Mouse (Mus musculus) cerebellum, adult 2 months (tissue): Measurements from ENCODE around the gene Cd2bp2. TPM values are rescaled to one million over a fixed set of nuclear protein-coding genes. Genes with fewer than 3 reads are reported as not detected.

Experiments
- DNase-seq, 2 experiments: peaks; one replicate each; pipeline ENCODE4 v3.0.0; 2021
- H3K27ac ChIP-seq: fragments of 200-500 bp; 2 replicates; pipeline ENCODE4 v1.5.1; 2012; ENCODE audit warnings: low read length, control low read depth, inconsistent platforms; ENCODE audit not compliant: insufficient read depth
- H3K27me3 ChIP-seq: fragments of 200-500 bp; 2 replicates; pipeline ENCODE4 v1.6.1; 2012; ENCODE audit warnings: inconsistent platforms, mild to moderate bottlenecking, low read length, moderate library complexity; ENCODE audit not compliant: control insufficient read depth, insufficient read depth
- H3K4me1 ChIP-seq: fragments of 200-500 bp; 2 replicates; pipeline ENCODE4 v1.6.1; 2011; ENCODE audit warnings: low read length; ENCODE audit not compliant: control insufficient read depth, insufficient read depth
- H3K4me3 ChIP-seq: fragments of 200-500 bp; replicated peaks from 2 replicates; pipeline ENCODE3; 2011; ENCODE audit warnings: mild to moderate bottlenecking, low read depth, low read length, control low read depth; ENCODE audit not compliant: insufficient read depth
- CTCF ChIP-seq: fragments of 200-500 bp; IDR thresholded peaks from 2 replicates; pipeline ENCODE4 v1.5.1; 2011; ENCODE audit warnings: low read depth, mild to moderate bottlenecking, control low read depth, low read length, moderate library complexity, borderline replicate concordance; ENCODE audit not compliant: insufficient read depth
- POLR2A ChIP-seq: fragments of 200-500 bp; IDR thresholded peaks from 2 replicates; pipeline ENCODE4 v1.6.1; 2011; ENCODE audit warnings: low read length, control low read depth, borderline replicate concordance; ENCODE audit not compliant: insufficient read depth
- WGBS: fragments of 180-500 bp; shearing (Covaris S2); methylation state at CpG from one replicate; pipeline ENCODE4 v1.1.7; 2018; 5-methylcytosine and 5-hydroxymethylcytosine counted together
- polyA plus RNA-seq: library from polyadenylated mRNA; depleted of rRNA; stranded (reverse); fragments of >200 nt; gene quantifications from 2 replicates; pipeline ENCODE4 v1.2.3, GENCODE M21; 2012

Gene Cd2bp2
- polyA plus RNA-seq, 1 experiment: 103 TPM

GRCm38 (mm10) chr7:127162546-127162945 is 33.3 kb downstream of the Cd2bp2 start:
- no peak for DNase-seq
- no peaks in the 10 kb centered on the region; the same call in 1 of the 2 replicates for H3K27me3 ChIP-seq
- WGBS: 86% methylated on average over 5 of the region's 5 CpGs
- no peak overlapping the region for H3K4me3 ChIP-seq
- H3K4me1 ChIP-seq: no peaks in the 10 kb centered on the region
- no peak overlapping the region for H3K27ac ChIP-seq
- TF ChIP-seq CTCF: no peak
- no peak for TF ChIP-seq POLR2A

- Histone ChIP-seq H3K4me3 (no peak overlapping the region), H3K27me3 (no peaks in the 10 kb centered on the region), H3K4me1 (no peaks in the 10 kb centered on the region), H3K27ac (no peak overlapping the region)
- TF ChIP-seq POLR2A: no peak
- TF ChIP-seq CTCF: no peak
- no peak for DNase-seq
- WGBS: 94% methylated on average over 4 of the region's 4 CpGs
Measured at GRCm38 (mm10) chr7:127157548-127157947, 38.3 kb downstream of the Cd2bp2 start.

- no peaks in the 10 kb centered on the region for H3K27me3 ChIP-seq
- H3K27ac ChIP-seq: no peak overlapping the region
- TF ChIP-seq CTCF (no peak), POLR2A (no peak)
- H3K4me1 ChIP-seq: no peaks in the 10 kb centered on the region
- no peak for DNase-seq
- no peak overlapping the region for H3K4me3 ChIP-seq
- 61% methylated on average over 3 of the region's 3 CpGs for WGBS
Measured at GRCm38 (mm10) chr7:127153477-127153876, 42.4 kb downstream of the Cd2bp2 start.

- no peaks in the 10 kb centered on the region for H3K4me1 ChIP-seq
- no peak for TF ChIP-seq POLR2A
- 89% methylated on average over 6 of the region's 6 CpGs for WGBS
- H3K4me3 ChIP-seq: no peak overlapping the region
- no peak for DNase-seq
- no peaks in the 10 kb centered on the region for H3K27me3 ChIP-seq
- H3K27ac ChIP-seq: no peak overlapping the region
Measured at GRCm38 (mm10) chr7:127152464-127152863, 43.4 kb downstream of the Cd2bp2 start.

- DNase-seq: no peak
- Histone ChIP-seq H3K4me3 (no peak overlapping the region), H3K27me3 (no peaks in the 10 kb centered on the region), H3K4me1 (no peaks in the 10 kb centered on the region), H3K27ac (no peak overlapping the region)
- TF ChIP-seq CTCF (no peak), POLR2A (no peak)
- 61% methylated on average over 3 of the region's 3 CpGs for WGBS
Measured at GRCm38 (mm10) chr7:127147901-127148300, 47.9 kb downstream of the Cd2bp2 start.

- H3K4me1 ChIP-seq: no peaks in the 10 kb centered on the region
- no peak overlapping the region for H3K27ac ChIP-seq
- no peak overlapping the region for H3K4me3 ChIP-seq
- TF ChIP-seq POLR2A (no peak), CTCF (no peak)
- H3K27me3 ChIP-seq: no peaks in the 10 kb centered on the region
- WGBS: 42% methylated on average over 2 of the region's 2 CpGs
- no peak for DNase-seq
Measured at GRCm38 (mm10) chr7:127146267-127146603, 49.6 kb downstream of the Cd2bp2 start.

GRCm38 (mm10) chr7:127145387-127146266 is 50.2 kb downstream of the Cd2bp2 start:
- Histone ChIP-seq H3K27ac (no peak overlapping the region), H3K4me3 (no peak overlapping the region), H3K4me1 (no peaks in the 10 kb centered on the region), H3K27me3 (no peaks in the 10 kb centered on the region)
- 65% methylated on average over 9 of the region's 9 CpGs for WGBS
- TF ChIP-seq POLR2A (no peak), CTCF (no peak)
- no peak for DNase-seq

GRCm38 (mm10) chr7:127144412-127144811 is 51.4 kb downstream of the Cd2bp2 start:
- Histone ChIP-seq H3K27me3 (no peaks in the 10 kb centered on the region), H3K27ac (no peak overlapping the region), H3K4me3 (no peak overlapping the region), H3K4me1 (no peaks in the 10 kb centered on the region)
- no peak for DNase-seq
- WGBS: 87% methylated on average over 7 of the region's 7 CpGs
- TF ChIP-seq POLR2A (no peak), CTCF (no peak)
